In the genomic region with DNA sequence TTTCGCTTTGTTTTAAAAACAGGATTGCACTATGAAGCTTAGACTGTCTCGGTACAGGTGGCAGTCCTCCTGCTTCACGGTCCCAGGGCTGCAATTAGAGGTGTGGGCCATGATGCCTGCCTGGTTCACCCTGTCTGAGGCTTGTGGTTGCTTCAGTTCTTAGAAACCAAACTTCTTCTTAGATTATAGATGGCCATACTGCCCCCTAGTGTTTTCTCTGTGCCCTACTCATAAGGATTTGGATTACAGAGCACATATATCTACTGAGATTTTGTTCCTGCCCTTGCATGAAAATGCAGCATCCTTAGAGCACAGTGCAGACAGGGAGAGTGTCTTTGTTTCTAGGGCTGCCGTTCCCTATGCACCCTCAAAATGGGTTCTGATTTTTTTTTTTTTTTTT, we compare ENCODE assay signal across 8 mouse cellular contexts.
A peak's percentile ranks its signal among the peaks of the same experiment; 100 is the strongest.
DNase-seq lines count a peak whose midpoint lies in the region; ATAC-seq lines count a peak whose summit lies in the region.

No protein-coding gene starts in this region.

- H3K4me2 ChIP-seq in midbrain, embryonic 14.5 days (ENCODE audit: low read length), result no peak overlapping the region

- H3K4me1 ChIP-seq in midbrain, embryonic 14.5 days (ENCODE audit: control insufficient read depth, insufficient read depth, low read length), result 0 out of 2 replicates have a peak, but pooled peaks cover 7% of the 10 kb centered on the region

- H3K9me3 ChIP-seq in midbrain, embryonic 14.5 days (ENCODE audit: control insufficient read depth, low read length), result no peaks in the 10 kb centered on the region

- ATAC-seq in granulocyte monocyte progenitor cell, adult 5-6 weeks (replicated peaks; ENCODE audit: poor library complexity, severe bottlenecking), result peak; percentile 77
- peak; percentile 27; the same call in 1 of the 2 replicates for ATAC-seq in midbrain, embryonic 14.5 days (ENCODE audit: low FRiP score, low TSS enrichment)

- H3K27ac ChIP-seq in midbrain, embryonic 14.5 days (replicated peaks; ENCODE audit: low read depth, low read length), result no peak overlapping the region

- no peaks in the 10 kb centered on the region for H3K27me3 ChIP-seq in midbrain, embryonic 14.5 days (ENCODE audit: control insufficient read depth, insufficient read depth, low read length)

- peak; percentile 43 for DNase-seq in adrenal gland, postnatal 10 days
- DNase-seq in adrenal gland, adult 18-20 months (ENCODE audit: low spot score in 2 of 2), result no peak
- DNase-seq in 3134 (ENCODE audit: extremely low read depth, insufficient read length, low spot score), result peak; percentile 29
- DNase-seq in cerebellum, adult 18-20 months, result peak; percentile 43 to 51
- peak; percentile 61 for DNase-seq in layer of hippocampus, adult 9-11 months
- peak; percentile 91 for DNase-seq in midbrain, embryonic 14.5 days
- no peak for DNase-seq in ovary, postnatal 36 days (ENCODE audit: low spot score)

- WGBS in midbrain, embryonic 14.5 days, result 61% methylated on average over 4 of the region's 4 CpGs

- H3K36me3 ChIP-seq in midbrain, embryonic 14.5 days (ENCODE audit: control insufficient read depth, insufficient read depth, low read length), result no peaks in the 10 kb centered on the region

- no peak overlapping the region for H3K9ac ChIP-seq in midbrain, embryonic 14.5 days (replicated peaks; ENCODE audit: low read length)

- no peak overlapping the region for H3K4me3 ChIP-seq in midbrain, embryonic 14.5 days (replicated peaks; ENCODE audit: low read depth, low read length)

Comparison
In these comparisons a context has a peak if more than half of its experiments do, and no peak if none do; other contexts are left out.
1. DNase-seq: peak in adrenal gland, postnatal 10 days (single experiment), 3134 (single experiment), cerebellum, adult 18-20 months (2 of 2), layer of hippocampus, adult 9-11 months (single experiment) and midbrain, embryonic 14.5 days (single experiment); none in adrenal gland, adult 18-20 months (0 of 2) and ovary, postnatal 36 days (single experiment).